Mouse (Mus musculus) neutrophil, adult 59 days (primary cell): ENCODE measurements around the gene Zfp850. TPM values are rescaled to one million over a fixed set of nuclear protein-coding genes. Genes with fewer than 3 reads are reported as not detected.

Source experiments
- total RNA-seq, 2 experiments: library from RNA; stranded (reverse); gene quantifications; 1 replicate in 1 of 2; 2 replicates in 1 of 2; pipeline ENCODE4 v1.2.4; 2023

Gene Zfp850
- total RNA-seq = 1 to 10 TPM; 1.3 to 1.5 TPM

DNA sequence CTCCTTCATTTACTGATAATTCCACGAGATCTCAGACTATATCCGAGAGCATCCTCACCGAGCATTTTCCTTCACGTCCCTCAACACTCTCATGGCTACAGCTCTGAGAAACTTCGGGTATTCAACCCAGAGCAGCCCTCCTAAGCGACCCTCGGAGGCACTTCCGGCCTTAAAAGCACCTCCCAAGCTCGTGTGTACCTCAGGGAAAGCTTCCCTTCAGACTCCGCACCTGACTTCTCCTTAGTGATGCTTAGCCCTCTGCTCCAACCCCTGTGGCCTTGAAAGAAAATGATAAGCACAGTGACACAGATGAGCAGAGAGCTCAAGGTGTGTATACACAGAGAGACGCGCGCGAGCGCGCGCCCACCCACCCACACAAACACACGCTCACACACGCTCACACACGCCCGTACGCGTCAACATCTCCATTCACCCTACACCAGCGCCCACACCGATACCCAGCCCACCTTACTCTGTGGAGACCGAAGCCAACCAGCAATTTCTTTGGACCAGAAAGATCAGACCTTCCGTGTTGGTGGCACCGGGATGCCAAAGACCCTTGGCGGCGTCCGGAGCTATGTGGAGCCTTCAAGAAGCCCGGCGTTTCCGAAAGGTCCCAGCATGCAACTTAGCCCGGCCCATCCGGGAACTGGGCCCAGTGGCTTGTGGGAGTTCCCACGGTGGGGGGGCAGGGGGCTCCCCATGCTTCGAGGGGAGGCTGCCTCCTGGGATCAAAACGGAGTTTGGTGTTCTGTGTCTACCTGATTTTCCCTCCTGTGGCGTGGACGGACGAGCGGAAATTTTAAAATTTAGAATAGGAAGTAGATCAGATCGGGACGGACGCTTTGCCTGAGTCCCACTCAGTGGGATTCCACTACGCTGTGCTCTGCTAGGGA, at the start of gene Zfp850:
Gene Zfp850 (minus strand): TSS at position 567 of the 896 bp plus-strand sequence.

DNA sequence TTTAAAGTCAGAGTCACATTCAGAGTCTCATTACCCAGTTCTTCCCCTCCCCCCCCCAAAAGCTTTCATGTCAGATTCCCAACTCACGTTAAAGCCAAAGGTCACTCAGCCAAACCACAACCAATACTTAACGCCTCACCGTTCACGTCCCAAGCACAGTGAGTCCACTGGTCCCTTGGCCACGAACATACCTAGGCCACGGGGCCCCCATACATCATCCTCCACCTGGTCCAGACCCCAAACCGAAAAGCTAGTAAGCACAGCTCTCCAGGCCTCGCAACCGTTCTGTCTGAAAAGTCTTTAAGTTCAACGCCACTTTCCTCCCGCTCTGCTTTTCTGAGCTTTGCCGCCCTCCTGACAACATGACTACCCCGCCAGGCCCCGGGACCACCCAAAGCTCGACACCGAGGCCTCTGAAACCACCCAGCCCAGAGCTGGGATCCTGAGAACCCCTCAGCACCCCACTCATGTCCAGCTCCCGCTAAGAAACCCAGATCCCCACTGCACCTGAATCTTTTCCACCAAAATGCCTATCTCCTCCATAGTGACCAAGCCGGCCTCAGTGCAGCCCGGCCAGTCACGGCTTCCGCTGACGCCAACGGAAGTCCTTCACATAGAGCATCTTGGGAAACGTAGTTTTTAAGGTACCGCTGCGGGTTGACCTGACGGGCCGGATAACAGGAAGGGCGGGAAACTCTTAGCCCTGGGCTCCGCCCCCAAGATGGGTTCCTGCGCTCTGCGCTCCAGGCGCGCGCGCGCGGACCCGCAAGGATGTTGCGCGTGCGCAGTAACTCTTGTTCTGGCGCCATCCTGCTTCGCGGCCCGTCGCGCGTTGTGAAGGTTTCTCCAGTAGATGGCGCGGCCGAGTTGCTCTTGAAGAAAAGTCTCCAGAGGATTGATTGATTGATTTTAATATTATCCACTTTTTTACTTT, 35.8 kb upstream of the Zfp850 start, which contains the start of gene Psmc4:
Gene Psmc4 (minus strand): TSS at position 626 of the 934 bp plus-strand sequence.

DNA sequence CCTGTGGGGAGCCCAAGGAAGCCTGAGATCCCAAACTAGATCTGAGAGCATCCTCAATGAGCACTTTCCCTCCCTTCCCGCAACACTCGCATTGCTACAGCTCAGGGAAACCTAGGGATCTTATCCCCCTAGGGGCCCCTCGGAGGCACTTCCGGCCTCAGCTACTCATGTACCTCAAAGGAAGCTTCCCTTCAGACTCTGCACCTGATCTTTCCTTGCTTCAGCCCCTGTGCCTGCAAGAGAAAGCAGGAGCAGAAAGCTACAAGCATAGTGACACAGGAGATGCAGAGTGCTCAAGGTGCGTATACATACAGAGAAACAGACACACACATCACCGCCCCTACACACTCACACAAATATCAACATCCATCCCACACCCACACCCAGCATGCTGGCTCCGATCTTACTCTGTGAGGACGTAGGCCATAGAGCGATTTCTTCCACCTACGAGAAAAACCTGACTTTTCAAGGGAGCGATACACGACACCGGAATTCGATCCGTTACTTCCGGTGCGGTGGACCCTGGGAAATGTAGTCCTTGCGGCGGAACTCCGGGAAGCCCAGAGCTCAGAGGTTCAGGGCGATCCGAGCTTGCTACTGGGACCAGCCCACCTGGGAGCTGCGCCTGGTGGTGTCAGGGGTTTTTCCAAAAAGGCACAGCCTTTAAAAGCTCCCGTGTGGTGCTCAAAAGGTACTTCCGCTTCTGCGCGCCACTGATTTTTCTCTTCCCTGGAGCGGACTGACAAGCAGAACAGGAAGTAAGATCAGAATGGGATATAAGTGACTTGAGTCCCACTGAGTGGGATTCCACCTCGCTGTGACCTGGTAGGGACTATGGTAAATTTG, 35.0 kb downstream of the Zfp850 start, which contains the start of gene Zfp780b:
Gene Zfp780b (minus strand): TSS at position 489 of the 846 bp plus-strand sequence.

Other genes starting within 250 kb of the Zfp850 start
- gene Zfp626, start 206.9 kb downstream of the Zfp850 start, total RNA-seq = 1 to 10 TPM; 4.2 to 4.8 TPM
- gene Zfp59, start 175.5 kb downstream of the Zfp850 start, total RNA-seq = 1 to 10 TPM in 1 of 2 experiments, under 1 TPM in 1; 0.73 to 1.3 TPM
- 1 to 10 TPM; 3.4 to 4.7 TPM for gene Zfp607a, start 156.6 kb downstream of the Zfp850 start, total RNA-seq
- gene Zfp974, start 84.7 kb downstream of the Zfp850 start, total RNA-seq = 1 to 10 TPM; 1.9 to 3.4 TPM
- 1 to 10 TPM; 4.6 to 5.3 TPM for gene Zfp780b, start 34.9 kb downstream of the Zfp850 start, total RNA-seq
- 10 to 100 TPM; 64.9 to 84.1 TPM for gene Psmc4, start 36.0 kb upstream of the Zfp850 start, total RNA-seq
- gene Fcgbp, start 57.1 kb upstream of the Zfp850 start, total RNA-seq = not detected
- not detected for gene 9530053A07Rik, start 115.4 kb upstream of the Zfp850 start, total RNA-seq
- gene Fbl, start 155.6 kb upstream of the Zfp850 start, total RNA-seq = 10 to 100 TPM; 62.5 to 81.4 TPM
- 10 to 100 TPM; 13.9 to 15.7 TPM for gene Dyrk1b, start 165.4 kb upstream of the Zfp850 start, total RNA-seq